Mouse (Mus musculus) testis, adult 2 months (tissue): ENCODE results near the gene Magea8. TPM values are rescaled to one million over a fixed set of nuclear protein-coding genes. Genes with fewer than 3 reads are reported as not detected.
"Not testable (repeated sequence)": the region's sequence is repeated elsewhere in the genome, so short reads cannot be mapped to it uniquely, and the experiment has no call there.

ENCODE experiments used
- H3K27ac ChIP-seq: fragments of 200-500 bp; 2 replicates; pipeline ENCODE4 v1.5.1; 2012; ENCODE audit warnings: low read depth, low read length; ENCODE audit not compliant: control insufficient read depth, insufficient read depth
- H3K27me3 ChIP-seq: fragments of 200-500 bp; 2 replicates; pipeline ENCODE4 v1.6.1; 2012; ENCODE audit warnings: mild to moderate bottlenecking, low read length, moderate library complexity; ENCODE audit not compliant: control insufficient read depth, insufficient read depth
- H3K36me3 ChIP-seq: fragments of 200-500 bp; 2 replicates; pipeline ENCODE4 v1.6.1; 2012; ENCODE audit warnings: mild to moderate bottlenecking, low read length; ENCODE audit not compliant: control insufficient read depth, insufficient read depth
- H3K4me1 ChIP-seq: fragments of 200-500 bp; 2 replicates; pipeline ENCODE4 v1.6.1; 2012; ENCODE audit warnings: low read length; ENCODE audit not compliant: control insufficient read depth, insufficient read depth
- H3K4me3 ChIP-seq: fragments of 200-500 bp; 2 replicates; pipeline ENCODE4 v1.5.1; 2012; ENCODE audit warnings: low read depth, mild to moderate bottlenecking, low read length, moderate library complexity, mixed read lengths; ENCODE audit not compliant: control insufficient read depth
- polyA plus RNA-seq: library from polyadenylated mRNA; depleted of rRNA; stranded (reverse); fragments of >200 nt; gene quantifications from 2 replicates; pipeline ENCODE4 v1.2.3, GENCODE M21; 2012; rRNA removed

The Magea8 gene
- 0.69 and 1.2 TPM in 2 replicates for polyA plus RNA-seq

- H3K4me3 ChIP-seq = peak within 1 kb of the TSS; percentile 13; the same call in 1 of the 2 replicates
- not testable (repeated sequence) for H3K27me3 ChIP-seq
Measured at GRCm38 (mm10) chrX:154995750-154996149, at the start of gene Magea8. Magea8 (minus strand) TSS chrX:154995850.

GRCm38 (mm10) chrX:154949405-154949804 lies 46.2 kb downstream of the Magea8 start, which contains the start of gene Magea3:
Magea3 (minus strand) TSS chrX:154949505.
- not testable (repeated sequence) for H3K27me3 ChIP-seq, H3K4me3 ChIP-seq, H3K4me1 ChIP-seq, H3K27ac ChIP-seq, H3K36me3 ChIP-seq

More at GRCm38 (mm10) chrX:154995750-154996149, at the start of gene Magea8:
- H3K4me1 ChIP-seq, H3K36me3 ChIP-seq, H3K27ac ChIP-seq: not testable (repeated sequence)

- not testable (repeated sequence) for H3K36me3 ChIP-seq, H3K4me1 ChIP-seq, H3K27ac ChIP-seq, H3K4me3 ChIP-seq, H3K27me3 ChIP-seq
Measured at GRCm38 (mm10) chrX:154935887-154936286, 59.8 kb downstream of the Magea8 start, which contains the start of gene Magea6. Magea6 (minus strand) TSS chrX:154935987.

Other genes with a start within 250 kb of the Magea8 start
- 12.9 and 17.2 TPM in 2 replicates for gene Cldn34b1, start 105.6 kb downstream of the Magea8 start, polyA plus RNA-seq
- 0.22 and 0.31 TPM in 2 replicates for gene Magea6, start 59.9 kb downstream of the Magea8 start, polyA plus RNA-seq
- 0.43 and 0.57 TPM in 2 replicates for gene Magea3, start 46.3 kb downstream of the Magea8 start, polyA plus RNA-seq
- 0.72 and 0.77 TPM in 2 replicates for gene Magea5, start 67.3 kb upstream of the Magea8 start, polyA plus RNA-seq
- not detected in 2 replicates for gene Magea1, start 93.9 kb upstream of the Magea8 start, polyA plus RNA-seq
- gene Magea2, start 97.8 kb upstream of the Magea8 start, polyA plus RNA-seq = 0.32 and 0.65 TPM in 2 replicates
- 14.5 and 24.1 TPM in 2 replicates for gene Cldn34b2, start 132.6 kb upstream of the Magea8 start, polyA plus RNA-seq
- gene Sat1, start 220.6 kb upstream of the Magea8 start, polyA plus RNA-seq = 5.3 and 12.0 TPM in 2 replicates